ENCODE assay signal across 21 mouse cellular contexts in genomic region chr10:7196668-7197400, GRCm38 (mm10). TPM values are rescaled to one million over a fixed set of nuclear protein-coding genes. Genes with fewer than 3 reads are reported as not detected.
DNase-seq lines count a peak whose midpoint lies in the region; ATAC-seq and TF ChIP-seq lines count a peak whose summit lies in the region.
"Had no signal": no experiment of that assay in that cellular context is flagged by ENCODE, and none has a peak within 500 bp of the region (broad histone marks: within the 10 kb centered on the region; RNA-seq: fewer than 3 reads in every experiment).

No protein-coding gene starts in this region.

- no peak for TF ChIP-seq CTCF in liver, embryonic 14.5 days (IDR thresholded peaks at IDR 0.05; ENCODE audit: low read depth)

- no peak overlapping the region for H3K4me2 ChIP-seq in forebrain, embryonic 16.5 days (ENCODE audit: low read length)
- no peak overlapping the region for H3K4me2 ChIP-seq in heart, embryonic 14.5 days (ENCODE audit: low read length)
- H3K4me2 ChIP-seq in liver, embryonic 14.5 days (ENCODE audit: low read depth), result no peak overlapping the region
- no peak overlapping the region for H3K4me2 ChIP-seq in liver, embryonic 11.5 days
- no peak overlapping the region for H3K4me2 ChIP-seq in stomach, embryonic 15.5 days
- H3K4me2 ChIP-seq: forebrain, embryonic 13.5 days; hindbrain, embryonic 12.5 days; limb, embryonic 15.5 days; midbrain, embryonic 15.5 days had no signal

- DNase-seq in forebrain, embryonic 10.5 days (ENCODE audit: extremely low spot score, low spot score), result no peak
- DNase-seq in heart, adult 18-20 months, result no peak
- DNase-seq in liver, embryonic 14.5 days (ENCODE audit: low read depth in 3 of 3, low spot score in 3 of 3), result no peak
- DNase-seq in liver, embryonic 11.5 days (ENCODE audit: low spot score), result no peak
- no peak for DNase-seq in spleen, adult 18-20 months
- DNase-seq: adrenal gland, postnatal 25 days; gastrocnemius, adult 2 months; kidney, adult 9 months; kidney, postnatal 25 days; lung, postnatal 10 days; thymus, adult 2 months had no signal

- no peak for TF ChIP-seq EP300 in liver, embryonic 14.5 days (IDR thresholded peaks at IDR 0.05; ENCODE audit: low read depth)

- H3K4me3 ChIP-seq in forebrain, embryonic 16.5 days (replicated peaks; ENCODE audit: low read length), result no peak overlapping the region
- H3K4me3 ChIP-seq in forebrain, embryonic 10.5 days, result no peak overlapping the region
- H3K4me3 ChIP-seq in heart, embryonic 14.5 days (ENCODE audit: control insufficient read depth in 1 of 2, insufficient read depth in 1 of 2, low read depth in 1 of 2, low read length in 2 of 2), result no peak overlapping the region
- no peak overlapping the region for H3K4me3 ChIP-seq in liver, embryonic 14.5 days (ENCODE audit: insufficient read depth in 1 of 2, low read depth in 2 of 2, low read length in 2 of 2)
- H3K4me3 ChIP-seq in liver, embryonic 11.5 days (ENCODE audit: low read depth, low read length), result no peak overlapping the region
- H3K4me3 ChIP-seq in stomach, embryonic 15.5 days (replicated peaks), result no peak overlapping the region
- H3K4me3 ChIP-seq: forebrain, embryonic 13.5 days; gastrocnemius, adult 2 months; hindbrain, embryonic 12.5 days; limb, embryonic 15.5 days; midbrain, embryonic 15.5 days; myocyte had no signal

- H3K4me1 ChIP-seq in forebrain, embryonic 16.5 days (replicated peaks; ENCODE audit: control insufficient read depth, insufficient read depth, low read length), result peaks cover 5% of the 10 kb centered on the region; the same call in 1 of the 2 replicates
- peaks cover 16% of the 10 kb centered on the region for H3K4me1 ChIP-seq in forebrain, embryonic 10.5 days
- H3K4me1 ChIP-seq in heart, embryonic 14.5 days (ENCODE audit: control insufficient read depth in 2 of 2, insufficient read depth in 2 of 2, low read length in 2 of 2), result peaks cover 11 to 23% of the 10 kb centered on the region in 2 experiments
- H3K4me1 ChIP-seq in liver, embryonic 14.5 days (replicated peaks; ENCODE audit: control insufficient read depth in 2 of 2, insufficient read depth in 2 of 2, low read length in 1 of 2), result peaks cover 19 to 35% of the 10 kb centered on the region in 2 experiments
- H3K4me1 ChIP-seq in liver, embryonic 11.5 days (replicated peaks; ENCODE audit: control insufficient read depth, insufficient read depth, low read length), result peaks cover 39% of the 10 kb centered on the region
- H3K4me1 ChIP-seq in stomach, embryonic 15.5 days, result peaks cover 12% of the 10 kb centered on the region
- H3K4me1 ChIP-seq: midbrain, embryonic 15.5 days had no signal

- H3K9ac ChIP-seq in forebrain, embryonic 16.5 days (replicated peaks; ENCODE audit: low read depth, low read length), result no peak overlapping the region
- 0 out of 2 replicates have a peak overlapping the region, but pooled peaks have one; percentile 25 for H3K9ac ChIP-seq in heart, embryonic 14.5 days (ENCODE audit: low read length)
- no peak overlapping the region for H3K9ac ChIP-seq in liver, embryonic 14.5 days (replicated peaks)
- no peak overlapping the region for H3K9ac ChIP-seq in liver, embryonic 11.5 days (ENCODE audit: low read depth, low read length)
- H3K9ac ChIP-seq in stomach, embryonic 15.5 days, result no peak overlapping the region
- H3K9ac ChIP-seq: forebrain, embryonic 13.5 days; hindbrain, embryonic 12.5 days; limb, embryonic 15.5 days; midbrain, embryonic 15.5 days had no signal

- no peaks in the 10 kb centered on the region for H3K9me3 ChIP-seq in forebrain, embryonic 16.5 days (ENCODE audit: control insufficient read depth, low read length)
- no peaks in the 10 kb centered on the region for H3K9me3 ChIP-seq in forebrain, embryonic 10.5 days
- no peaks in the 10 kb centered on the region for H3K9me3 ChIP-seq in heart, embryonic 14.5 days (ENCODE audit: control insufficient read depth, low read length)
- no peaks in the 10 kb centered on the region for H3K9me3 ChIP-seq in liver, embryonic 14.5 days (ENCODE audit: control insufficient read depth, low read length)
- H3K9me3 ChIP-seq in liver, embryonic 11.5 days (ENCODE audit: control insufficient read depth, low read length), result no peaks in the 10 kb centered on the region
- no peaks in the 10 kb centered on the region for H3K9me3 ChIP-seq in stomach, embryonic 15.5 days
- H3K9me3 ChIP-seq: forebrain, embryonic 13.5 days; hindbrain, embryonic 12.5 days; limb, embryonic 15.5 days; midbrain, embryonic 15.5 days had no signal

- H3K27me3 ChIP-seq in forebrain, embryonic 16.5 days (replicated peaks; ENCODE audit: control insufficient read depth, insufficient read depth, low read length), result no peaks in the 10 kb centered on the region
- no peaks in the 10 kb centered on the region for H3K27me3 ChIP-seq in forebrain, embryonic 10.5 days (ENCODE audit: poor library complexity, severe bottlenecking)
- H3K27me3 ChIP-seq in heart, embryonic 14.5 days (ENCODE audit: control insufficient read depth, insufficient read depth, low read length), result no peaks in the 10 kb centered on the region
- H3K27me3 ChIP-seq in liver, embryonic 14.5 days (ENCODE audit: control insufficient read depth, insufficient read depth, low read length), result no peaks in the 10 kb centered on the region
- no peaks in the 10 kb centered on the region for H3K27me3 ChIP-seq in liver, embryonic 11.5 days (replicated peaks; ENCODE audit: control insufficient read depth, insufficient read depth, low read length)
- no peaks in the 10 kb centered on the region for H3K27me3 ChIP-seq in stomach, embryonic 15.5 days (replicated peaks)
- H3K27me3 ChIP-seq: CH12.LX; forebrain, embryonic 13.5 days; hindbrain, embryonic 12.5 days; limb, embryonic 15.5 days; midbrain, embryonic 15.5 days had no signal

- H3K36me3 ChIP-seq in forebrain, embryonic 16.5 days (ENCODE audit: control insufficient read depth, insufficient read depth), result no peaks in the 10 kb centered on the region
- H3K36me3 ChIP-seq in forebrain, embryonic 10.5 days (replicated peaks), result no peaks in the 10 kb centered on the region
- H3K36me3 ChIP-seq in heart, embryonic 14.5 days (ENCODE audit: control insufficient read depth, insufficient read depth, low read length), result no peaks in the 10 kb centered on the region
- H3K36me3 ChIP-seq in liver, embryonic 14.5 days (replicated peaks; ENCODE audit: control insufficient read depth, insufficient read depth, low read depth), result no peaks in the 10 kb centered on the region
- no peaks in the 10 kb centered on the region for H3K36me3 ChIP-seq in liver, embryonic 11.5 days (ENCODE audit: control insufficient read depth, insufficient read depth, low read length)
- no peaks in the 10 kb centered on the region for H3K36me3 ChIP-seq in stomach, embryonic 15.5 days
- H3K36me3 ChIP-seq: hindbrain, embryonic 12.5 days; limb, embryonic 15.5 days; midbrain, embryonic 15.5 days had no signal

- WGBS in forebrain, embryonic 16.5 days, result 67% methylated on average over 8 of the region's 8 CpGs
- 78% methylated on average over 8 of the region's 8 CpGs for WGBS in forebrain, embryonic 10.5 days
- WGBS in heart, embryonic 14.5 days, result 70% methylated on average over 8 of the region's 8 CpGs
- WGBS in liver, embryonic 14.5 days (ENCODE audit: insufficient replicate concordance), result 56% methylated on average over 8 of the region's 8 CpGs
- 78% methylated on average over 8 of the region's 8 CpGs for WGBS in liver, embryonic 11.5 days
- 70% methylated on average over 8 of the region's 8 CpGs for WGBS in stomach, embryonic 15.5 days

- H3K27ac ChIP-seq in forebrain, embryonic 16.5 days (ENCODE audit: low read length), result no peak overlapping the region
- no peak overlapping the region for H3K27ac ChIP-seq in forebrain, embryonic 10.5 days
- 0 out of 4 replicates have a peak overlapping the region, but pooled peaks of 1 of the 2 experiments have one; percentile 35 for H3K27ac ChIP-seq in heart, embryonic 14.5 days (replicated peaks in 1 of 2; ENCODE audit: control insufficient read depth in 1 of 2, insufficient read depth in 1 of 2, low read depth in 2 of 2, low read length in 2 of 2)
- no peak overlapping the region for H3K27ac ChIP-seq in liver, embryonic 14.5 days
- H3K27ac ChIP-seq in liver, embryonic 11.5 days (ENCODE audit: low read depth, low read length), result no peak overlapping the region
- H3K27ac ChIP-seq in stomach, embryonic 15.5 days, result no peak overlapping the region
- H3K27ac ChIP-seq: forebrain, embryonic 13.5 days; gastrocnemius, adult 2 months; hindbrain, embryonic 12.5 days; limb, embryonic 15.5 days; midbrain, embryonic 15.5 days had no signal

- peak; percentile 54 for ATAC-seq in forebrain, embryonic 16.5 days
- ATAC-seq in heart, embryonic 14.5 days (ENCODE audit: insufficient number of reproducible peaks, insufficient read depth, low FRiP score, low read depth), result no peak
- ATAC-seq in liver, embryonic 14.5 days (ENCODE audit: insufficient read depth), result 0 out of 2 replicates have a peak, but pooled peaks have one; percentile 12
- no peak for ATAC-seq in liver, embryonic 11.5 days (replicated peaks; ENCODE audit: low FRiP score)
- ATAC-seq in stomach, embryonic 15.5 days (ENCODE audit: insufficient read depth, low FRiP score, low read depth), result peak; percentile 8; the same call in 1 of the 2 replicates
- ATAC-seq: forebrain, embryonic 13.5 days; midbrain, embryonic 15.5 days had no signal

RNA-seq across cellular contexts. Expression of gene Cnksr3, which starts 15.2 kb away (rescaled TPM):
- polyA plus RNA-seq in forebrain, embryonic 16.5 days (2015; fragmentation: Nextera tagmentation; extraction: Ambion mirVana), result 2.0 and 3.4 TPM in 2 replicates
- 9.3 and 9.5 TPM in 2 replicates for polyA plus RNA-seq in forebrain, embryonic 10.5 days (2016; fragmentation: Nextera tagmentation; extraction: Ambion mirVana)
- polyA plus RNA-seq in heart, embryonic 14.5 days (2014; fragmentation: Nextera tagmentation; extraction: Ambion mirVana), result 6.4 and 6.5 TPM in 2 replicates
- total RNA-seq in heart, adult 18-20 months (2021), result 10 to 100 TPM; 32.7 to 33.7 TPM
- polyA plus RNA-seq in liver, embryonic 14.5 days (2012; rRNA removed), result 2.2 and 2.8 TPM in 2 replicates
- polyA plus RNA-seq in liver, embryonic 14.5 days (2014; fragmentation: Nextera tagmentation; extraction: Ambion mirVana), result 2.3 and 2.8 TPM in 2 replicates
- 8.4 and 8.7 TPM in 2 replicates for polyA plus RNA-seq in liver, embryonic 11.5 days (2014; fragmentation: Nextera tagmentation; extraction: Ambion mirVana)
- 14.6 and 18.3 TPM in 2 replicates for polyA plus RNA-seq in stomach, embryonic 15.5 days (2015; fragmentation: Nextera tagmentation; extraction: Ambion mirVana)
- total RNA-seq: MEL had no signal

Comparison
In these comparisons a context has a peak if more than half of its experiments do, and no peak if none do; other contexts are left out.
1. ATAC-seq: peak in forebrain, embryonic 16.5 days (single experiment), liver, embryonic 14.5 days (single experiment) and stomach, embryonic 15.5 days (single experiment); none in heart, embryonic 14.5 days (single experiment) and liver, embryonic 11.5 days (single experiment).